Mouse (Mus musculus) G1E (cell line): ENCODE data around the gene Fnd3c2. TPM values are rescaled to one million over a fixed set of nuclear protein-coding genes. Genes with fewer than 3 reads are reported as not detected.

Source experiments
- ATAC-seq: 2 replicates; pipeline ENCODE4 v1.8.0; 2016; ENCODE audit warnings: mild to moderate bottlenecking; ENCODE audit not compliant: insufficient number of reproducible peaks, poor library complexity, low FRiP score, severe bottlenecking; ENCODE audit errors: extremely low read depth
- DNase-seq: peaks from one replicate; pipeline ENCODE4 v3.0.0; 2012; ENCODE audit warnings: low spot score
- H3K27me3 ChIP-seq: 2 replicates; pipeline ENCODE4 v1.6.1; 2012; ENCODE audit warnings: mild to moderate bottlenecking, low read length, inconsistent platforms; ENCODE audit not compliant: insufficient read depth
- H3K36me3 ChIP-seq: replicated peaks from 2 replicates; pipeline ENCODE3; 2012; ENCODE audit warnings: mild to moderate bottlenecking, inconsistent platforms
- H3K4me1 ChIP-seq: 2 replicates; pipeline ENCODE4 v1.6.1; 2012; ENCODE audit warnings: low read depth, low read length, inconsistent platforms, mixed read lengths; ENCODE audit not compliant: insufficient read depth
- H3K4me3 ChIP-seq: 2 replicates; pipeline ENCODE4 v1.5.1; 2012; ENCODE audit warnings: low read depth, mild to moderate bottlenecking, inconsistent platforms, low read length, moderate library complexity, mixed read lengths
- H3K9me3 ChIP-seq: replicated peaks from 2 replicates; pipeline ENCODE4 v1.6.1; 2012; ENCODE audit warnings: inconsistent platforms
- CTCF ChIP-seq: IDR thresholded peaks from 2 replicates; pipeline ENCODE4 v1.5.1; 2012; ENCODE audit warnings: low read depth, low read length, inconsistent platforms, mixed read lengths
- GATA1 ChIP-seq: IDR thresholded peaks from 2 replicates; pipeline ENCODE4 v1.6.1; 2012; ENCODE audit warnings: borderline replicate concordance, low read length, inconsistent platforms, mixed read lengths
- GATA2 ChIP-seq: IDR thresholded peaks from 2 replicates; pipeline ENCODE4 v1.6.1; 2012; ENCODE audit warnings: low read depth, low read length, inconsistent platforms, borderline replicate concordance
- POLR2AphosphoS5 ChIP-seq: IDR thresholded peaks from 2 replicates; pipeline ENCODE4 v1.6.1; 2012; ENCODE audit warnings: low read depth, low read length, inconsistent platforms; ENCODE audit not compliant: insufficient replicate concordance
- TAL1 ChIP-seq: conservative IDR thresholded peaks from 2 replicates; pipeline ENCODE4 v1.6.1; 2012; ENCODE audit warnings: low read depth, low read length, inconsistent platforms, mixed read lengths
- polyA plus RNA-seq: library from polyadenylated mRNA; stranded (reverse); fragments of >175 nt; gene quantifications from 2 replicates; pipeline ENCODE4 v1.2.3, GENCODE M21; 2012
- total RNA-seq, 2 experiments: library from RNA; stranded (forward) in 1 of 2; stranded (reverse) in 1 of 2; fragments of 200-1000 nt in 1 of 2; fragments of >200 nt in 1 of 2; fragmentation: Nextera tagmentation in 1 of 2; gene quantifications; 2 replicates each; pipeline ENCODE4 v1.2.3; 2014 to 2017

The Fnd3c2 gene
- not detected in 2 replicates for total RNA-seq (2014; fragmentation: Nextera tagmentation)
- not detected in 2 replicates for total RNA-seq (2017)
- polyA plus RNA-seq = not detected in 2 replicates

- H3K27me3 ChIP-seq = no peaks in the 10 kb centered on the region
- TF ChIP-seq GATA2 (no peak), CTCF (no peak), TAL1 (no peak), POLR2AphosphoS5 (no peak), GATA1 (no peak)
- H3K9me3 ChIP-seq = no peaks in the 10 kb centered on the region
- H3K4me3 ChIP-seq = no peak within 1 kb of the TSS
- H3K4me1 ChIP-seq = no peaks in the 10 kb centered on the region
- DNase-seq (no peak), ATAC-seq (no peak)
- no peaks in the 10 kb centered on the region for H3K36me3 ChIP-seq
Measured at GRCm38 (mm10) chrX:106255276-106255675, at the start of gene Fnd3c2. Gene Fnd3c2, minus strand, starts transcription at chrX:106255376.

- TF ChIP-seq GATA2 (no peak), GATA1 (no peak), POLR2AphosphoS5 (no peak), CTCF (no peak), TAL1 (no peak)
- ATAC-seq (no peak), DNase-seq (no peak)
- Histone ChIP-seq H3K4me3 (no peak overlapping the region), H3K27me3 (0 out of 2 replicates have a peak, but pooled peaks cover 2% of the 10 kb centered on the region), H3K9me3 (no peaks in the 10 kb centered on the region), H3K36me3 (no peaks in the 10 kb centered on the region), H3K4me1 (no peaks in the 10 kb centered on the region)
Measured at GRCm38 (mm10) chrX:106284441-106284840, 29.3 kb upstream of the Fnd3c2 start.

GRCm38 (mm10) chrX:106221058-106221457, 34.1 kb downstream of the Fnd3c2 start, which contains the start of gene Taf9b:
Gene Taf9b, minus strand, starts transcription at chrX:106221158.
- Histone ChIP-seq H3K4me1 (peaks cover 6% of the 10 kb centered on the region), H3K4me3 (peak within 1 kb of the TSS; percentile 75; the same call in 1 of the 2 replicates), H3K36me3 (peaks cover 6% of the 10 kb centered on the region), H3K27me3 (no peaks in the 10 kb centered on the region), H3K9me3 (no peaks in the 10 kb centered on the region)
- ATAC-seq (no peak), DNase-seq (no peak)
- TF ChIP-seq GATA1 (no peak), TAL1 (no peak), CTCF (no peak), GATA2 (no peak), POLR2AphosphoS5 (no peak)

GRCm38 (mm10) chrX:106219171-106220032, 35.8 kb downstream of the Fnd3c2 start:
- TF ChIP-seq TAL1 (no peak), GATA1 (no peak), GATA2 (no peak)
- Histone ChIP-seq H3K27me3 (no peaks in the 10 kb centered on the region), H3K4me3 (peak overlapping the region; percentile 75), H3K36me3 (peaks cover 6% of the 10 kb centered on the region), H3K9me3 (no peaks in the 10 kb centered on the region), H3K4me1 (peaks cover 6% of the 10 kb centered on the region)
- ATAC-seq (peak; percentile 82), DNase-seq (peak; percentile 78)

DNA sequence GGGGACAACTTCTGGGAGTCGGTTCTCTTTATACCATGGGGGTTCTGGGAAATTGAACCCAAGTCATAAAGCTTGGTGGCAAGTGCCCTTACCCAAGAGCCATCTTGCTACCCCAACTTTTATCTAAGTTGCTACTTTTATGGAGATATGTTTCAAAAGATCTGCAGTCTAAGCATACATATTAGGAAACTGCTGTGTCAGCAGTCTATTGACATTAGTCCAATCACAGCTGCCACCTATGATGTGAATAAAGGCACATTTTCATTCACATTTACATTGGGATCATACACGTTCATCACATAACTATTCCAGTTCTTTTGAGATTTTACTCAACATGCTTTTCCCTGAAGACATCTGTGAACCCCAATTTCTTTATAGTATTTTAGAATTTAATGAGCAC, 46.1 kb downstream of the Fnd3c2 start:
- Histone ChIP-seq H3K27me3 (no peaks in the 10 kb centered on the region), H3K36me3 (peaks cover 43% of the 10 kb centered on the region), H3K4me3 (no peak overlapping the region), H3K9me3 (no peaks in the 10 kb centered on the region), H3K4me1 (no peaks in the 10 kb centered on the region)
- ATAC-seq (no peak), DNase-seq (no peak)
- TF ChIP-seq TAL1 (no peak), CTCF (no peak), POLR2AphosphoS5 (no peak), GATA2 (no peak), GATA1 (no peak)

GRCm38 (mm10) chrX:106198904-106199303, 56.3 kb downstream of the Fnd3c2 start:
- no peak overlapping the region for H3K4me3 ChIP-seq
- H3K9me3 ChIP-seq = peaks cover 5% of the 10 kb centered on the region
- peaks cover 11% of the 10 kb centered on the region for H3K4me1 ChIP-seq
- no peaks in the 10 kb centered on the region for H3K27me3 ChIP-seq
- no peak for DNase-seq
- TF ChIP-seq TAL1 (no peak), CTCF (no peak), GATA2 (no peak), POLR2AphosphoS5 (no peak), GATA1 (no peak)
- no peak for ATAC-seq
- H3K36me3 ChIP-seq = peaks cover 89% of the 10 kb centered on the region
